Mouse (Mus musculus): ENCODE measurements around the gene Atoh7. TPM values are rescaled to one million over a fixed set of nuclear protein-coding genes. Genes with fewer than 3 reads are reported as not detected.

Atoh7 gene
- polyA plus RNA-seq, 2 experiments = 0.08 to 0.17 TPM

DNA sequence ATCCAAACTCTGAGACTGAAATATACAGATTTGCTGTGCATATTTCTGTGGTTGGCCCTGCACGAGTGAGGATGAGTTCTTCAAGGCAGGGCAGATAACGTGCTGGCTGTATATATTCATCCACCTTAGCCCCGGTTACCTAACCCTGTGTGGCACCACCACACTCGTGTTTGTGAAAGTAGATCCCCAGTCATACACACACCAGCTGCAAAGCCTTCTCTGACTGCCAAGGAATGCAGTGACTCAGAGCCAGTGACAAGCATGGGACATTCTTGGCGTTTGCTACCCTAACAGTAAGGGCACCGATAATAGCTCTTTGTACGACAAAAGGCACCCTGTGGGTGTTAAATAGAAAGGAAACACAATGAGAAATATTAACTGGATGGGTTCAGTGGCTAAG, 28.8 kb downstream of the Atoh7 start:
- H3K36me3 ChIP-seq (ENCODE audit: control insufficient read depth, insufficient read depth, low read length) = no peaks in the 10 kb centered on the region
- no peak for ATAC-seq (ENCODE audit: low FRiP score, low read depth)
- no peaks in the 10 kb centered on the region for H3K27me3 ChIP-seq (ENCODE audit: control insufficient read depth, insufficient read depth, low read length)
- H3K4me2 ChIP-seq (replicated peaks; ENCODE audit: low read depth, low read length, severe bottlenecking) = no peak overlapping the region
- DNase-seq (ENCODE audit: low spot score) = no peak
- H3K4me1 ChIP-seq (ENCODE audit: control insufficient read depth, insufficient read depth, low read length) = no peaks in the 10 kb centered on the region
- no peak for TF ChIP-seq POLR2A (IDR thresholded peaks at IDR 0.05; ENCODE audit: borderline replicate concordance, extremely low read depth, insufficient read depth, insufficient read length)
- H3K9me3 ChIP-seq (ENCODE audit: control insufficient read depth, low read length) = no peaks in the 10 kb centered on the region
- H3K27ac ChIP-seq (replicated peaks; ENCODE audit: low read depth, low read length) = no peak overlapping the region
- no peak overlapping the region for H3K4me3 ChIP-seq (replicated peaks; ENCODE audit: low read length)
- 69% methylated on average over 7 of the region's 7 CpGs for WGBS
- no peak overlapping the region for H3K9ac ChIP-seq (ENCODE audit: low read depth, low read length, severe bottlenecking)

DNA sequence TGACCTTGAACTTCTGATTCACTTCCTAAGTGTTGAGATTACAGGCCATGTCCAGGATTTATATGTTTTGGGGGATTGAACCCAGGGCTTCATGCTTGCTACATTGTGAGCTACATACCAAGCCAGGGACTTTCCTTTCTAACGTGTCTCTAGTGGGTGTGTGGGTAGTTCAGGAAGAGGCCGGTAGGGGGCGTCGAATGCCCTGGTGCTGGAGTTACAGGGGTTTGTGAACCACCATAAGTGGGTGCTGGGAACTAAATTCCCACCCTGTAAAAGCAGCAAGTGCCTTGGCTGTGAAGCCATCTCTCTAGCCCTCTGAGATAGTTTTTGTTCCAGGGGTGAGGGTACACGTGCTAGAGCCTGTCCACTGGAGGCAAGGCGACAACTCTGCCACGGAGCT, 31.0 kb downstream of the Atoh7 start:
- 71% methylated on average over 7 of the region's 7 CpGs for WGBS

GRCm38 (mm10) chr10:63132356-63132755, 32.9 kb downstream of the Atoh7 start:
- DNase-seq (ENCODE audit: low spot score) (no peak), ATAC-seq (ENCODE audit: low FRiP score, low read depth) (no peak)
- no peak for TF ChIP-seq POLR2A (IDR thresholded peaks at IDR 0.05; ENCODE audit: borderline replicate concordance, extremely low read depth, insufficient read depth, insufficient read length)
- WGBS = 82% methylated on average over 6 of the region's 6 CpGs
- Histone ChIP-seq H3K36me3 (ENCODE audit: control insufficient read depth, insufficient read depth, low read length) (no peaks in the 10 kb centered on the region), H3K9ac (ENCODE audit: low read depth, low read length, severe bottlenecking) (no peak overlapping the region), H3K27ac (replicated peaks; ENCODE audit: low read depth, low read length) (no peak overlapping the region), H3K4me3 (replicated peaks; ENCODE audit: low read length) (no peak overlapping the region), H3K4me2 (replicated peaks; ENCODE audit: low read depth, low read length, severe bottlenecking) (no peak overlapping the region), H3K4me1 (ENCODE audit: control insufficient read depth, insufficient read depth, low read length) (no peaks in the 10 kb centered on the region), H3K9me3 (ENCODE audit: control insufficient read depth, low read length) (no peaks in the 10 kb centered on the region), H3K27me3 (ENCODE audit: control insufficient read depth, insufficient read depth, low read length) (no peaks in the 10 kb centered on the region)

More for the DNA sequence above, 31.0 kb downstream of the Atoh7 start:
- H3K9ac ChIP-seq (ENCODE audit: low read depth, low read length, severe bottlenecking) = no peak overlapping the region
- no peaks in the 10 kb centered on the region for H3K9me3 ChIP-seq (ENCODE audit: control insufficient read depth, low read length)
- H3K27ac ChIP-seq (replicated peaks; ENCODE audit: low read depth, low read length) = no peak overlapping the region
- TF ChIP-seq POLR2A (IDR thresholded peaks at IDR 0.05; ENCODE audit: borderline replicate concordance, extremely low read depth, insufficient read depth, insufficient read length) = no peak
- H3K36me3 ChIP-seq (ENCODE audit: control insufficient read depth, insufficient read depth, low read length) = no peaks in the 10 kb centered on the region
- H3K4me2 ChIP-seq (replicated peaks; ENCODE audit: low read depth, low read length, severe bottlenecking) = no peak overlapping the region
- H3K4me1 ChIP-seq (ENCODE audit: control insufficient read depth, insufficient read depth, low read length) = no peaks in the 10 kb centered on the region
- DNase-seq (ENCODE audit: low spot score) (no peak), ATAC-seq (ENCODE audit: low FRiP score, low read depth) (no peak)
- H3K4me3 ChIP-seq (replicated peaks; ENCODE audit: low read length) = no peak overlapping the region
- no peaks in the 10 kb centered on the region for H3K27me3 ChIP-seq (ENCODE audit: control insufficient read depth, insufficient read depth, low read length)

DNA sequence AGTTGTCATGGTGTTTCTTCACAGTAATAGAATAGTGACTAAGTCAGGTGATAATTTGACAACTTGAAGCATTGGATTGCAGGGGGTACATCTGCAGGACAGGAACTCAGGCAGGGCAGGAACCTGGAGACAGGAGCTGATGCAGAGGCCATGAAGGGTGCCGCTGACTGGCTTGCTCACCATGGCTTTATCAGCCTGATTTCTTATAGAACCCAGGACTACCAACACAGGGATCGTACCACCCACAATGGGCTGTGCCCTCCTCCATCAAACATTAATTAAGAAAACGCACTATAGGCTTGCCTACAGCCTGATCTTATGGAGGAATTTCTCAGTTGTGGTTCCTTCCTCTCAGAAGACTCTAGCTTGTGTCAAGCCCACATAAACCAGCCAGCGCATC, 33.9 kb downstream of the Atoh7 start:
- H3K9ac ChIP-seq (ENCODE audit: low read depth, low read length, severe bottlenecking) = no peak overlapping the region
- no peaks in the 10 kb centered on the region for H3K27me3 ChIP-seq (ENCODE audit: control insufficient read depth, insufficient read depth, low read length)
- no peaks in the 10 kb centered on the region for H3K9me3 ChIP-seq (ENCODE audit: control insufficient read depth, low read length)
- no peak overlapping the region for H3K4me3 ChIP-seq (replicated peaks; ENCODE audit: low read length)
- WGBS = 90% methylated on average over 4 of the region's 4 CpGs
- no peaks in the 10 kb centered on the region for H3K36me3 ChIP-seq (ENCODE audit: control insufficient read depth, insufficient read depth, low read length)
- no peak overlapping the region for H3K27ac ChIP-seq (replicated peaks; ENCODE audit: low read depth, low read length)
- no peak for DNase-seq (ENCODE audit: low spot score)
- no peak overlapping the region for H3K4me2 ChIP-seq (replicated peaks; ENCODE audit: low read depth, low read length, severe bottlenecking)
- no peak for ATAC-seq (ENCODE audit: low FRiP score, low read depth)
- no peaks in the 10 kb centered on the region for H3K4me1 ChIP-seq (ENCODE audit: control insufficient read depth, insufficient read depth, low read length)
- no peak for TF ChIP-seq POLR2A (IDR thresholded peaks at IDR 0.05; ENCODE audit: borderline replicate concordance, extremely low read depth, insufficient read depth, insufficient read length)

DNA sequence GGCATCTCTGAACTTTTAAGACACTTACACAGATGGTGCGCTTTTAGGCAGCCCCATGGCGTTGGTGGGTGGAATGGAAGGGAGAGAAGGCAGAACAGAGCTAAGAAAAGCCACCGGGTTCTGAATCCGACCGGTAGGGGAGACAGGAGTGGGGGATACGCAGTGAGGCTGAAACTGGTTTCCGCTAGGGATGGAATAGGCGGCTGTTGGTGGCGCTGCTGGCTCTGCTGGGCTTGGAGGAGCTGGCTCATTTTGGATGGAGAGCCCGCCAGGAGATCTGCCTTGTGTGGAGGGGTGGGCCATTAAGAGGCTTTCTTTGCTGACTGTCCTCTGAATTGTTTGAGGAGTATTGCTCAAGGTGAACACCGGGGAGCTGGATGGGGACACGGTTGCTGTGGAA, 36.2 kb downstream of the Atoh7 start:
- WGBS = 57% methylated on average over 12 of the region's 12 CpGs
- ATAC-seq (ENCODE audit: low FRiP score, low read depth) = no peak
- Histone ChIP-seq H3K36me3 (ENCODE audit: control insufficient read depth, insufficient read depth, low read length) (no peaks in the 10 kb centered on the region), H3K27me3 (ENCODE audit: control insufficient read depth, insufficient read depth, low read length) (no peaks in the 10 kb centered on the region), H3K4me3 (replicated peaks; ENCODE audit: low read length) (no peak overlapping the region), H3K27ac (replicated peaks; ENCODE audit: low read depth, low read length) (no peak overlapping the region), H3K4me1 (ENCODE audit: control insufficient read depth, insufficient read depth, low read length) (no peaks in the 10 kb centered on the region), H3K4me2 (replicated peaks; ENCODE audit: low read depth, low read length, severe bottlenecking) (no peak overlapping the region), H3K9me3 (ENCODE audit: control insufficient read depth, low read length) (no peaks in the 10 kb centered on the region), H3K9ac (ENCODE audit: low read depth, low read length, severe bottlenecking) (no peak overlapping the region)
- DNase-seq (ENCODE audit: low spot score) = no peak
- no peak for TF ChIP-seq POLR2A (IDR thresholded peaks at IDR 0.05; ENCODE audit: borderline replicate concordance, extremely low read depth, insufficient read depth, insufficient read length)

GRCm38 (mm10) chr10:63136436-63136835, 37.0 kb downstream of the Atoh7 start:
- H3K36me3 ChIP-seq (ENCODE audit: control insufficient read depth, insufficient read depth, low read length) = no peaks in the 10 kb centered on the region
- no peak for ATAC-seq (ENCODE audit: low FRiP score, low read depth)
- H3K27ac ChIP-seq (replicated peaks; ENCODE audit: low read depth, low read length) = no peak overlapping the region
- no peaks in the 10 kb centered on the region for H3K9me3 ChIP-seq (ENCODE audit: control insufficient read depth, low read length)
- DNase-seq (ENCODE audit: low spot score) = no peak
- no peak overlapping the region for H3K4me2 ChIP-seq (replicated peaks; ENCODE audit: low read depth, low read length, severe bottlenecking)
- 74% methylated on average over 6 of the region's 6 CpGs for WGBS
- no peak overlapping the region for H3K9ac ChIP-seq (ENCODE audit: low read depth, low read length, severe bottlenecking)
- no peak overlapping the region for H3K4me3 ChIP-seq (replicated peaks; ENCODE audit: low read length)
- no peaks in the 10 kb centered on the region for H3K27me3 ChIP-seq (ENCODE audit: control insufficient read depth, insufficient read depth, low read length)
- no peaks in the 10 kb centered on the region for H3K4me1 ChIP-seq (ENCODE audit: control insufficient read depth, insufficient read depth, low read length)
- TF ChIP-seq POLR2A (IDR thresholded peaks at IDR 0.05; ENCODE audit: borderline replicate concordance, extremely low read depth, insufficient read depth, insufficient read length) = no peak
